Mouse (Mus musculus) gastrocnemius, postnatal 25 days (tissue): ENCODE measurements around the gene Gal3st1. TPM values are rescaled to one million over a fixed set of nuclear protein-coding genes. Genes with fewer than 3 reads are reported as not detected.
"Not testable (repeated sequence)": the region's sequence is repeated elsewhere in the genome, so short reads cannot be mapped to it uniquely, and the experiment has no call there.

Experiments
- DNase-seq: peaks from one replicate; pipeline ENCODE4 v3.0.0; 2022
- long read RNA-seq, 2 experiments: library from polyadenylated mRNA; stranded (forward); transcript quantifications; one replicate each; pipeline ENCODE4 v2.0.0; 2021
- total RNA-seq, 2 experiments: library from RNA; stranded (reverse); gene quantifications; 1 replicate in 1 of 2; 2 replicates in 1 of 2; pipeline ENCODE4 v1.2.3; 2021

Gal3st1 gene
- total RNA-seq: under 1 TPM; 0.51 to 0.78 TPM
- long read RNA-seq, experiment 1, partial matches to known transcripts: 0 of 2 reads
- long read RNA-seq, experiment 1, other reads (novel, unspliced or antisense): 0 of 2 reads
- long read RNA-seq, experiment 2: 0 reads

DNA sequence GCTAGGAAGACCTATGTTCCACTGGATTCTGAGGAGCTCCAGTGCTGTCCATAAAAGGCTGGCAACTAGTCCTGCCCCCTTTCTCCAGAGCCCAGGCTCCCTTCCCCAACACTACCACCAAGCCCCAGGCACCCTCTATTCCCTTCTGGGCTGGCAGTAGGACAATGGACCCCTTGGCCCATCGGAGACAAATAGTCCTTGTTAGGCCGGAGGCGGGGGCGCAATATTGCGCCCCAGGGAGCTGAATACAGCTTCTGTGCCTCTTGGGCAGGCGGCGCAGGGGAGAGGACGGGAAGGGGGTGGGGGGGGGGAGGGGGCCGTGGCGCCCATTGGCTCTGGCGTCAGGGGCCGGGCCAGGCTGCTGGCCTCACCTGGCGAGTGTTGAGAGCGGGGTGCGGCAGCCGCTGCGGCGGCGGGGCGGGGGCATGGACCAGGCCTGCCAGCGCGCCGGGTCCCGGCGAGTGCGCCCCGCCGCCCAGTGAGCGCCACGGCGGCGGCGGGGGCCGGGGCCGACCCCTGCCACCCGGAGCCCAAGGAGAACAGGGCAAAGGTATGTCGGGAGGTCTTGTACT is at the start of gene Gal3st1:
Gene Gal3st1 (plus strand): TSS at position 346 of the 572 bp plus-strand sequence.
- no peak for DNase-seq

- peak; percentile 2 for DNase-seq
Observed at GRCm38 (mm10) chr11:3933756-3934285, 49.6 kb upstream of the Gal3st1 start.

- peak; percentile 1 for DNase-seq
Observed at GRCm38 (mm10) chr11:3935135-3935534, 48.3 kb upstream of the Gal3st1 start.

- no peak for DNase-seq
Observed at GRCm38 (mm10) chr11:3936318-3936717, 47.1 kb upstream of the Gal3st1 start.

DNA sequence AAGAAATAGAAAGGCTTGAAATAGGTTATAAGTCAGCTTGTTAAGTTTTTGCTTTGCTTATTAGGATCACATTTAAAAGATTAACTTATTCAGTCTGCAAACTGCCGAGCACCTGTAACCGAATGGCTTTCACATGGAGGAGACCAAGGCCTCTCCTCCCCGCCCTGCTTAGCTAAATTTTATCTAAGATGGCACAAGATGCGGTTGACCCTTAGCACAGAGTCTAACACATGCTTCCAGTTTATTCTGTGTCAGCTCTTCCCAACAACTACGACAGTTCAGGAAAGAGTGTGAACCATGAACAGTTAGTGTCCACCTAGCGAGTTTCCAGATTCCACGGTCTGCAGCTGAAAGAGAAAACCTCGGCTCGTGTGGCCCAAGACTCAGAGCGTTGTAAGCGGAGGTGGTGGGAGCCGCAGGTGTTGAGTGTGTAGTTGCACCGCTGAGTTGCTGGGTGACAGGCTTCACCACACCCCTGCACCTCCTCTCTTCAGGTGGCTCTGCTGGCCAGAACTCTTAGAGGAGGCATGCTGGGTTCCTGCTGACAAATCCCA is 46.0 kb upstream of the Gal3st1 start:
- DNase-seq: peak; percentile 4

DNA sequence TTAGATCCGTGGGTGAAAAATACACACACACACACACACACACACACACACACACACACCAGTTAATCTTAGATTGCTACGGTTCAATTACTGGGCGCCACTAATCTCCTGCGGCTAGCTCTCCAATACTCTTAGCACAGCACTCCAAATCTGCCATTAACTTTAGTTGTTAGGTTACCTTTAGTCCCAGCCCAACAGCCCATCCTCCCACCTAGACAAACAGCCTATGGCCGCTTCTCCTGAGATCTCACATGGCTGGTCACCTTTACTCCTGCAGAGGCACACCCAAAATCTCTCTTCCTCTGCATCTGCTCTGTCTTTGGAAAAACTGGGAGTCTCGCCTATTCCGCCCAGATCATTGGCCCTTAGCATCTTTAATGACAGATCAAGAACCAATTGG is 42.1 kb upstream of the Gal3st1 start:
- DNase-seq: no peak

DNA sequence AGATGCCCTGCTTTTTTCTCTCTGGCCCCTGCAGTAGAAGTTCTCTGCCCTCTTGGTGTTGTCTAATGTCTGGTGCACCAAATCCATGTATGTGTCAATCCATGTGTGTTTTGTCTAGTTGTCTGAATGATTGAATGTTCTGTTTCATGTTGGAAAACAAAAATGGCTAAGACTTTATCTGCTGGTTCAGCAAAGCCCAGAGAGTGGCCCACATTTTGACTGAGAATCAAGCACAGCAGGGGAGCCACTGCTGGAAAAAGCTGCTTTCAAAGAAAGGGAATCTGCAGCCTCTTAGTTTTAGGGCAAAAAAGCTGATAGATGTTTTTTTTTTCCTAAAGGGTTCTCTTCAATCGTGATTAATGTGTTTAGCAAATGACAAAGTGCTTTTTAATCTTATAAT is 37.0 kb upstream of the Gal3st1 start:
- DNase-seq: no peak

- DNase-seq: not testable (repeated sequence)
Observed at GRCm38 (mm10) chr11:3954876-3955275, 28.6 kb upstream of the Gal3st1 start.

GRCm38 (mm10) chr11:3955371-3955770 is 28.1 kb upstream of the Gal3st1 start:
- not testable (repeated sequence) for DNase-seq

DNA sequence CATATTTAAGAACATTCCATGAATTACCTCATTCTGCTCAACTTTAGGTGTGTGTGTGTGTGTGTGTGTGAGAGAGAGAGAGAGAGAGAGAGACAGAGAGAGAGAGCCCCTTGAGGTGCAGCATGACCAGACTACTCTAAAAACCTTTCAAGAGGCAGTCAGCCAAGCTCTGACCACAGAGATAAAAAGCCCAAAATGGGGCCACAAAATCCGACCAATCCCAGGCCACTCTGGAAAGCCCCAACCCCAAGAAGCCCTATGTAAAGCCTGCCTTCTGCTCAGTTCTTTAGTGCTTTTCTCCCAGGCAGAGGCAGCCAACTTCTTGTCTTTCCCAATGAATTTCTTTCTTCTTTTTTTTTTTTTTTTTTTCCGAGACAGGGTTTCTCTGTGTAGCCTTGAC is 22.5 kb upstream of the Gal3st1 start:
- DNase-seq: no peak

DNA sequence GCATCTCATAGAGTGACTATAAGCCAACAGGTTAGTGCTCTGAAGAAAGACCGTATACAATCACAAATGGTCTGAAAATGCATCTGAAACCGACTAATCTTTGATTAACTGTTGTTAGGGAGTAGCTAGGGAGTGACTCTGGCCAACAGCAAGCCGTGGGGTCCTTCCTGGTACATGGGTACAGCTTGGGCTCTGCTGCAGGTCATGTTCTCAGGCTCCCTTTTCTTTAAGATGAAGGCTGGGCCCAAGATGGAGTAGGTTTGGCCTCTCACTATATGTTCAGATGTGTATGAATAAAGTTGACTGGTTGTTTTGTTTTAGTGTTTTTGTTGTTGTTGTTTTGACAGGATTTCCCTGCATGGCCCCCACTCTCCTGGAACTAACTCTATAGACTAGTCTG is 21.7 kb upstream of the Gal3st1 start:
- peak; percentile 2 for DNase-seq

GRCm38 (mm10) chr11:3963155-3963554 is 20.3 kb upstream of the Gal3st1 start:
- no peak for DNase-seq

DNA sequence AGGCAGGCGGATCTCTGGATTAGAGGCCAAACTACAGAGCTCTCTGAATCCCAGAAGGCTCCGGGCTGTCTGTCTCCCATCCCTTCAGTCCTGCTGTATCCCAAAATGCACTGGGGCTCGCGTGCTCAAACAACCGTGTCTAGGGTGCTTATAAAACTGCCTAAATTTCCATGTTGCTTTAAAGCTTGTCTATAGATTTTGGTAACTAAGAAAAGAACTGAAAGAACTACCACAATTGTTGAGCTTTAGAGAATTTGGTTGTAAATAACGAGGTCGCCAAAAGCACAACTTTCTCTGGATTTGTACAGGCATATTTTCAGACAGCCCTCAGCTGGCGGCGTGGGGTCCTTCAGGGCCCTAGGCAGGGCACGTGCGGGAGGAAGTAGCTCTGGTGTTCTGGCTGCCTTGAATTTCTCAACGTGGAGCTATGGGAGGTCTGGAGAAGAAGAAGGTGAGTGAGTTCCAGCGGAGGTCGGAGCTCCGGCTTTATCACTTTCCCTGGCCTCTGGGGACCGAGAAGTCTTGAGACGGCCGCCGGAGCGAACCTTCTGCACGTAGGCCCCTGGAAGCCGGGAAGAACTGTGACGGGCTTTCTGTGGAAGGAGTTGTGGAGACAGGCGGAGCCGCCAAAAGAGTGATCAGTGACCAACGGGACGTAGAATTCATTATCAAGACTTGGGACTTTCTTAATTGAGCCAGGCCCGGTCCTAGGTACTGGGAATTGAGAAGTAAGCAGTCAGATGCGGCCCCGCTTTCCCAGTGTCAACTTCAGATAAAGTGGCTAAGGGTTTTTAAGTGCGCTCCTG is 19.6 kb upstream of the Gal3st1 start, which contains the start of gene Pes1:
Gene Pes1 (plus strand): TSS at position 366 of the 806 bp plus-strand sequence.
- peak; percentile 71 for DNase-seq

DNA sequence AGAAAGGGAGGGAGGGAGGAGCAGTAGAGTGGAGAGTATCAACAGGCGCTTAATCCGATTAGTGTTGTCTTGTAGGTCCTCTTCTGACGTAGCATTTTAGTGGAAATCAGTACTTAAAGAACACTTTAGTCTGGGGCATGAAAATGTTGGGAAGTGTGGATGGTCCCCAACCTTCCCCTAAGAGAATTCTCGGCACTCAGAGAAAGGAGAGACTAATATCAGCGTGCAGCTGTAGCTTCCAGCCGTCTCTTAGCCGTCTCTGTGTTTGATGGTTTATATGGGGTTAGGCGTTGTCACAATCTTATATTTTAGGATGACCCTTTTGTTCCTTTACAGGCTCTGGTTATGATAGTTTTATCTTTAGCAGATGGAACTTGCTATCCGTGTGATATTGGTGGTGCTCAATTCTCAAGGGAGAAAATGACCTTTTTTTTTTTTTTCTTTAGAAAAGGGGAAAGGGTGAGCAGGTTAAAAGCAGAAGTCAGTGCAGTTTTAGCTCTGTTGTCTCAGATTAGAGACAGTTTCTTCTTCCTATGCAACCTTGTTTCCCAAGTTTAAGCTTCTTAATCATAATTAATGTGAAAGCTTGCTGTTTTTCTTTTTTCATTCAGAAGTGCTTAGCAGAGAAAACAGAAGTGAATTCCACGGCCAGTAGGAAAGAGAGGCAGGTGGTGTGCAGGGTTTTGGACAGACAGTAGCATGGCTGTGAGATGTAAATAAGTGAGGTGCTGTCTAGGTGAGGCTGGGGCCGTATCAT is 18.8 kb upstream of the Gal3st1 start:
- DNase-seq: peak; percentile 0

- no peak for DNase-seq
Observed at GRCm38 (mm10) chr11:3969837-3970236, 13.6 kb upstream of the Gal3st1 start.

GRCm38 (mm10) chr11:3970361-3970760 is 13.1 kb upstream of the Gal3st1 start:
- no peak for DNase-seq

- DNase-seq: no peak
Observed at GRCm38 (mm10) chr11:3973081-3973480, 10.4 kb upstream of the Gal3st1 start.

- DNase-seq: no peak
Observed at GRCm38 (mm10) chr11:3974311-3974710, 9.1 kb upstream of the Gal3st1 start.

DNA sequence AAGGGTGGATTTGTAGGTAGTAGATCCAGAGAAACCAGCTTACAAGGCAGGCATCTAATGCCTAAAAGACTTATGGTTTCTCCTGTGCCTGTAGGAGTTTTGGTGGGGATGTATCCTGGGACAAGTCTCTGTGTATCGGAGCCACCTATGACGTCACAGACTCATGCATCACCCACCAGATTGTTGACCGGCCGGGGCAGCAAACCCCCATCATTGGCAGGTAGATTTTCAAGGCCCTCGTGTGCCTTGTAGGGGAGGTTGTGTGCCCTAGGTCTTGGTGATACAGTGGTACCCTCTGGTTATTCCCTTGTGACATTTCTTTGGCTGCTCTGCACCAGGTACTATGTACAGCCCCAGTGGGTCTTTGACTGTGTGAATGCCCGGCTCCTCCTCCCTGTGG is 6.8 kb upstream of the Gal3st1 start, which contains the start of gene 4930556J24Rik:
Gene 4930556J24Rik (minus strand): TSS at position 101 of the 400 bp plus-strand sequence.
- no peak for DNase-seq

DNA sequence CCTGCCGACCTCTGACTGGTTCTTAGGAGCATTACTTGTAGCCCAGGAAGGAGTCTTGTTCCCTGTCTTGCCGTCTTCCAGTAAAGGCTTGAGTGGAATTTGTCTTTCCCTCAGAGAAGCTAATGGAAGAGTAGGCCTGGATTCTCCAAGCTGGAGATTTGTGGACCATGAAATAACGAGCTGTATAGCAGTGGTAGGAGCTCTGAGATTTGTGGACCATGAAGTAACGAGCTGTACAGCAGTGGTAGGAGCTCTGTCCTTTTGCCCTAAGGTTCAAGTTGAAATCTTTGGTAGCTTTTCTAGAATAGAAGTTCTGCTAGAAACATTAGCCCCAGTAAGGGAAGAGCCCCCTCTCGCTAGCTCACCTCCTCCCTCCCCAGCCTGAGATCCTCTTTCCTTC is 5.0 kb upstream of the Gal3st1 start:
- no peak for DNase-seq

DNA sequence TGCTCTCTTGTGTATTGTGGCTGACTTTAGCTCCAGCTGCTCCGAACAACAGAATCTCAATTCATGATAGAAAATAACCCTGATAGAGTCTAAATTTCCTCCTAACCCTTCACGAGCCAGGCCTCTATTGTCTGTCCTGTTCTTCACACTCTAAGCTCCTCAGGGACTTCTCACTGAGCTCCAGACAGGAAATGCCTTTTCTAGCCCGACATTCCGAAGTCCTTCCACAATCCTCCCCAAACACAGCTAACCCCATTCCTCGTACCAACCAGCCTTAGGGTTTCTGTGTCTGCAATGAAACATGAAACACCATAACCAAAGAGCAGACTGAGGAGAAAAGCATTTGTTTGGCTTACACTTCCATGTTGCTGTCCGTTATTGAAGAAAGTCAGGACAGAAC is 1.9 kb upstream of the Gal3st1 start:
- DNase-seq: no peak
